Mouse (Mus musculus): ENCODE data around the gene Noto.

Noto gene

GRCm38 (mm10) chr6:85478416-85478815, 54.7 kb downstream of the Noto start:
- peak; percentile 80 for DNase-seq

All from heart, adult 11 months (tissue).